Mouse (Mus musculus): ENCODE measurements at regions not wholly inside any gene's neighbourhood (a gene's known extent, or its start where the extent isn't known, plus 50 kb on each side); places are given as distances from the start of the nearest gene placed in this dataset.

DNA sequence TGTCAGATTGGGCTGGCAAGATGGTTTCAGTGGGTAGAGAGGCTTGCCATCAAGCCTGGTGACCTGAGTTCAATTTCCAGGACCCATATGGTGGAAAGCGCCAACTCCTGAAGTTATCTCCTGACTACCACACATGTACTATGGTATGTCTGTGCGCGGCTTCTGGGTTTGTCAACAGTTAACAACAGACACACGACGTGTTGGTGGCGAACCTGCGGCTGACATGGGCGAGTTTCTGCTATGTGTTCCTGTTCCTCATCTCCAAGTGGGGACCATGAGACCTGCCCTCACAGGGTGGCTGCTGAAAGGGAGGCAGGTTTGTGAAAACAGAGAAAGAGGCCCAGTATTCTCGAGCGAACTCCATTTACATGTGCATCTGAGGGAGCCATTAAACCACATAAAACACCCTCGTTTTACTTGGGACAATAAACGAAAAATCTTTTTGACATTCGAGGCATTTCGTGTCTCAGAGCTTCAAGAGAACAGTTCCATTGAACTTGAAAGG is 210.0 kb upstream of the Kazn start:
- no peak for DNase-seq (ENCODE audit: low spot score in 2 of 2)
- intact Hi-C loops (cut with DNase I), result no loop called here

DNA sequence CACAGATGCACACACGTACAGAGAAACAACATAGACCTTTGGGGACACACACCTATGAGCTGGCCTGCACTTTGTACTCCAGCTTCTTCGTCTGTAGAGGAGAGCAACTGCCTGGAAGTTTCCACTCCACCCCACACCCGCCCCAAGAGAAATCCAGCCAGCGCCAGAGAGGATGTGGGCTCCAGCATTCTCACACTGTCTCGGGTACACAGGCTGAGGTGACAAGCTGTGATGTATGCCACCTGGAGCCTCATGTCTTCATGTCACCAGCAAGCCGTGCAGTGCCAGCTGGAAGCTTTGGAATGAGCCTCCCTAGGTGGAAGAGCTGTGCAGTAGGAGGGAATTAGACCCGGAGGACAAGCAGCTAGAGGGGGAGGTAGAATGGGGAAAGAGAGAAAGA is 208.3 kb upstream of the Kazn start:
- intact Hi-C loops (cut with DNase I), result no loop called here
- DNase-seq (ENCODE audit: low spot score in 2 of 2), result peak; percentile 77 to 82

DNA sequence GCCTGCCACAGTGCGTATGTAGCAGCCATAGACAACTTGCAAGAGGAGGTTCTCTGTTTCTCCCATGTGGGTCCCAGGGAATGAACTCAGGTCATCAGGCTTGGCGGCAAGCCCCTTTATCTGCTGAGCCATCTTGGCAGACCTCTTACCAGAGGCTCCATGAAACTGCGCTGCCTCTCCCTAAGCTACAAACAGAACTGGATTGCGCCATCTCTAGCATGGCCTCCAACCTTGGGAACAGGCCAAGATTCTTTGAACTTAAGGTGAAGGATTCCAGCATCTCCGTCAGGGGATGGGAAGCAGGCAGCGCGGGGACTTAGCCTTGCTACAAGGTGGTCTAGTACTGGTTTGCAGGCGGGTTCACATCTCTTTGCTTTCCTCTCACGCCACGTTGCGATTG is 201.8 kb upstream of the Kazn start:
- no peak for DNase-seq (ENCODE audit: low spot score in 2 of 2)
- intact Hi-C loops (cut with DNase I), result no loop called here

DNA sequence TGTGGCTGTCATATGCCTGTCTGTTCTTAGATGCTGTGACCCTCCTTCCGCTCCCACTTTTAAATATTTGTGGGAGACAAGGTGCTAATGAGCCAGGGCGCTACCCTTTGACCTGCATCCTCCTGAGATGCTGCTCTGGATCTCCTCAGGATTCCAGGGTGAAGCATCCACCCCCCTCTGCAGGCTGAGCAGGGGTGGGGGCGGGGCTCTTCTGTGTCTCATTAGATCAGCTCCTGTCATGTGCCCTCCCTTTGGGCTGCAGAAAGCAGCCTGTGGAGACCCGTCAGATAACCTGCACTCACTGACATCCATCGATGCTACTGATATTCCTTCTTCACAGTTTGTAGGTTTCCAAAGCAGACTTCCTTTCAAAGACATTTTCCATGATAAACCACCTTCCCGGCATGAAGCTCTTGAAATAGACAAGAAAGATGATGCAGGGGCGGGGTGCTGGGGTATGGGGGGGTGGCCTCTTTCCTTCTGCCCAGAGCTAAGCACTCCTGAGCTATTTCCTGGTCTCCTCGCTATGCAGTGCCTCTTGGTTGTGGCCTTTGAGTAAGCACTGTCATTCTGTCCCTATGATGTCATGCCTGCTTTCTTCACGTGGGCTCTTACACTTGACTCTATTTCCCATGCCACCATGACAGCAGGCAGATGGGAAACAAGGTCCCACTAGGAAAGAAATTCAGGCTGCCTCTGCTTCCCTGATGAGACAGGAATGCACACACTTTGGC is 200.4 kb upstream of the Kazn start:
- intact Hi-C loops (cut with DNase I), result no loop called here
- peak; percentile 9 to 26 for DNase-seq (ENCODE audit: low spot score in 2 of 2)

DNA sequence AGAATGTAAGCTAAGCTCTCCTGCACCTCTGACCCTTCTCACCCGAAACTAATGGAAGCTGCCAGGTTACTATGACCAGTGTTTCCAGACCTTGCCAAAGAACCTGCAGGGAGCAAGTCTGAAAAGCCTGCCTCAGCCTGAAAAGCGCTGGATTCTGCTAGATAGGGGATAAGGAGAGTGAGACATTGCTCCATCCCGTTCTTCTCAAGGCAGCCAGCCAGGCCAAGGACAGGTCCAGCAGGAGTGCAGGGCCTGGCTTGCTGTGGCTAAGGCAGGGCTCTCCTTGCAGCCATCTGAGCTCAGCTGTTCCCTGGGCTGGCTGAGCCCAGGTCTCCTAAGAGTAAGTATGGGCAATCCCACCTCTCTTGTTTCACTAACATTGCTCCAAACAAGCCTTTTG is 185.4 kb upstream of the Kazn start:
- no peak for DNase-seq (ENCODE audit: low spot score in 2 of 2)
- intact Hi-C loops (cut with DNase I), result no loop called here

DNA sequence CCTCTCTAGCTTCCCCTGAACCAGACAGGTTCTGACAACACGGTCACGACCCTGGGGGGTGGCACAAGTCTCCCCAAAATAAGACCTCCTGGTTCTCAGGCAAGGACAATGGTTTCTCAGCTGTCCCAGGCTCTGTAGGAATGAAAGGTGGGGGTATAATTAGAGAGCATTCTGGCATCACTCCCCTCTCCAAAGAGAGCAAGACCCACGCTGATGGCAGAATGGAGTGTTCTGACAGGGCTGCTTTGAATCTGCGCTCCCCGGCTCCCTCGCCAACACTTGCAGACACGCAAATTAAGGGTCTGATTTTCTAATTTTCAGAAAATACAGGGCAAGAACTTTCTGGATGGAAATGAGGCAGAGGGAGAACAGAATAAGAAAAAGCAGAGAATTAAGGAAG is 181.2 kb upstream of the Kazn start:
- intact Hi-C loops (cut with DNase I), result no loop called here
- no peak for DNase-seq (ENCODE audit: low spot score in 2 of 2)

DNA sequence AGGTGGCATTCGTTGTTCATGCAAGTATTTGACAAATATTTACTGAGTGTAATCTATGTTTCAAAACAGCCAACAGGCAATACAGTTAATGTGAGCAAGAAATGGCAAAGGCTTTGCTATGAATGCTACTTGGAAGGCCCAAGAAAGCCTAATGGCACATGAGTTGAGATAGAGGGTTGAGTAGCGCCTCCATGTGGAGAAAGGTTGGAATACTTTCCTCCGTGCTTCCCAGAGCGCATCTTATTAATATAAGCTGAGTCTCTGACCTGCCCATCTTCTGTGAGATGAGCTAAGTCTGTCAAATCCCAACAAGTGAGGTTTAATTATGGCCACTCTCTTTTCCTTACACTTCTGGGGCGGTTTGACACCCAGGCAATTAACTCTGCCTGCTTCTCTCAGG is 175.7 kb upstream of the Kazn start:
- no peak for DNase-seq (ENCODE audit: low spot score in 2 of 2)
- intact Hi-C loops (cut with DNase I), result no loop called here

DNA sequence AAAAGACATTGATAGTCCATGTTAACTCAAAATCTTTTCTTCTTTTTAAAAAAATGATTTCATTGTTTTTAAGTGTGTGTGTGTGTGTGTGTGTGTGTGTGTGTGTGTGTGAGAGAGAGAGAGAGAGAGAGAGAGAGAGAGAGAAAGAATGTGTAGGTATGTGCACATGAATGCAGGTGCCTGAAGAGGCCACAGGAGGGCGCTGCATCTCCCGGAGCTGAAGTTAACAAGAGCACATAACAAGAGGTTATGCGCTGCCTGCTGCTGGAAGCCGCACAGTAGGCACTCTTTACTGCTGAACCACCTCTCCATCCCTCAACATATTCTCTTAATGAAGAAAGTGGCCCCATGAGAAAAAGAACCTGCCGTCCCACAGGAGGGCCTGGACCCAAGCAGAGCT is 172.6 kb upstream of the Kazn start:
- DNase-seq (ENCODE audit: low spot score in 2 of 2), result no peak
- intact Hi-C loops (cut with DNase I), result no loop called here

DNA sequence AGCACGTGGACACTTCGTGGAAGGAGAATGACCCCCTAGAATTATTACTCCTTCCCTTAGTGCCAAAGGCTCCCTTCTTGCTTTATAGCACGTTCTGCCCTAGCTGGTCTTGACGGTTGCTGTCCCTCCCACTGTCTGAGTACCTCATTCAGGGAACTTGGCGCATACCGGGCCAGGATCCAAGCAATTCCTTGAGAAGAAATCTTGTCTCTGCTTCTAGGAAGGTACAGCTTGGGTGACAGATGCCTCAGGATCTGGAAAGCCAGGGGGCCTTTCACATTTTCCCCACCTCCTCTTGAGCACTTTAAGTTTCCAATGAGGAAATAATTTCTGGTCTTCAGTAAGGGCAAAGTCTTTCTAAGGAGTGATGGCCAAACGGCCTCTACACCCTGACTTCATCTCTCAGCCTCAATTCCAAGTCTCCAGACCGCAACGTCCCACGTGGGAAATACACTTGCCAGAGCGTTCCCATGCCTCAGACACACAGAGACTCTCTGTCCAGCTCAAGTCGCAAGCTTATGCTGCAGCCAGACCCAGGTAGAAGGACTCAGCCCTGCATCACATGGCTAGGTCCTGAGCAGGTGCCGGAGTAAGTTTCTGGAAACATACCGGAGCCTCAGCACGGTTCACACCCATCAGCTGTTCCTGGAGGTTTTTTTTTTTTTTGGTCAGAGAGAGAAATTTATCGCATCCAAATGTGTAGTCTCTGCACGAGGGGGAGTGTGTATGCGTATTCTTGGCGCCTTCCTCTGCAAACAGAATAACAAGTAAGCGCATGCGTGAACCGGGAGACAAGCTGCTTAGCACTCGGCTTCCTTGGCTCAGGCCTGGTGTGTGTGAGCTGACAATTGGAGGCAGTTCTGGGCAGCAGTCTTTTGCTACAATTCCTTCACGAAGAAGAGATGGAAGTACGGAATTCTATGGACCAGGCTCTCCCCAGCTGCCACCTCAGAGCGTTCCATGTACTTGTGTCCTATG is 171.7 kb upstream of the Kazn start:
- DNase-seq (ENCODE audit: low spot score in 2 of 2), result peak; percentile 78 to 81

DNA sequence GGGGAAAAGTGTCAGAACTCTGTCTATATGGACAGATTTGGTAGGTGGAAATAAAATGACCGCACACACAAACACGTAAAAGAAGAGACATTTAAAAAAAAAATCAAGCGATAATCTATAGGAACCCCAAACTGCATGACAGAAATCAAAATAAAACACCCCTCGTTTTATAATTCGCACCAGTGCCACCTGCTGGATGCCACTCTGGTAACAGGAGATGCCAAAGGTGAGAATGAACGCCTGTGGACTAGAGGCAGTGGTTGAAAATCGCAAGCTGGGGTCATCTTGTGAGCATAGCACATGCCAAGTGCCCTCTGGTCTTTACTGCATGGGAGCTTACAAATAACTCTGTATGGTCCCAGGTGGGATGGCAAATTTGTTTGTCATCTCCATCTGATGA is 158.7 kb upstream of the Kazn start:
- intact Hi-C loops (cut with DNase I), result no loop called here
- no peak for DNase-seq (ENCODE audit: low spot score in 2 of 2)

More for the DNA sequence above, 171.7 kb upstream of the Kazn start:
- intact Hi-C loops (cut with DNase I), result no loop called here

DNA sequence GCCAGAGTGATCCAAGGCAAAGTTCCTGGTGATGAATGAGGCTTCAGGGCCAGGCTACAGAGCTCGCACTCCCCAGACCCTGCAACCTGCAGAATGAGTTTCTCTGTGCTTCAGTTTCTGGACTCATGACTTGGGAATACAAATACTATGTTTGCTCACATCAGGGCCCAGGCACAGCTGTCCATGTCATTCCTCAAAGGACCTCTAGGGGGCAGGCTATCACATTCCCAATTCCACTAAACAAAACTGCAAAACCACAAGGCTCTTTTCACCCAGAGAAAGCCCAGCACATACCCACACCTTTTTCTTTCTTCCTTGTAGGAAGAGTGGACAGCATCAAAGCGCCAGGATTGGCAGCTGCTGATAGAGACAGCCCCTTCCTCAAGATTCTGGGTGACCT is 153.7 kb upstream of the Kazn start:
- intact Hi-C loops (cut with DNase I), result loop anchor here (5.0 kb wide), 1 partner anchor 489 kb away; no protein-coding TSS in a partner anchor
- DNase-seq (ENCODE audit: low spot score in 2 of 2), result peak; percentile 41 to 44

DNA sequence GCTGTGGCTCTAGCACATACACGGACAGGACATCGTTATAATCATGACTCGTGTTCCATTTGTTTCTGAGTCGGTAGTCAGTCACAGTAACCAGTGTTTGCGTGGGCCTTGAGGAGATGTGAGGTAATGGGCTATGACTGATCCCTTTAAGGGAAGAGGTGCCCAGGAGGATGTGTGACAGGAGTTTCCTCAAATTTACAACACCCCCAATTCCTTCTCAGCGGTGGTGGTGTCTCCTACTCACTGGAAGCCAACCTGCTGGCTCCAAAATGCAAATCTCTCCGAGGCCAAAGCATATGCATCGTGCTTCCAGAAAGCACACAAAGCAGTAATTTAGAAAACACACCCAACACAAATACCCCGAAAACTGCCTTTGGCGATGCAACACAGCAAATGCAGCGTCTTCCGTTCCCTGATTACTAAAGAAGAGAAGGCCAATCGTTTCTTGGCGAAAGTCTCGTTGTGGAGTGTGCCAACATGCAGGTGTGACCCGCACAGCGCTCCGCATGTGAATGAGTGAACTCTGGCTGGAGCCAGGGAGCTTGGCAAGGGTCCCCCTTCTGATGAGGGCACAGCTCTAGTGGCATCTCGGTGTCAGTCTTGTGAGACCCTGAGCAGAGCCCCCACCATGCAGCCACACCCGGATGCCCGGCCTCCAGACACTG is 151.5 kb upstream of the Kazn start:
- intact Hi-C loops (cut with DNase I), result loop anchor here (5.0 kb wide), 1 partner anchor 492 kb away; no protein-coding TSS in a partner anchor
- peak; percentile 47 to 53 for DNase-seq (ENCODE audit: low spot score in 2 of 2)

DNA sequence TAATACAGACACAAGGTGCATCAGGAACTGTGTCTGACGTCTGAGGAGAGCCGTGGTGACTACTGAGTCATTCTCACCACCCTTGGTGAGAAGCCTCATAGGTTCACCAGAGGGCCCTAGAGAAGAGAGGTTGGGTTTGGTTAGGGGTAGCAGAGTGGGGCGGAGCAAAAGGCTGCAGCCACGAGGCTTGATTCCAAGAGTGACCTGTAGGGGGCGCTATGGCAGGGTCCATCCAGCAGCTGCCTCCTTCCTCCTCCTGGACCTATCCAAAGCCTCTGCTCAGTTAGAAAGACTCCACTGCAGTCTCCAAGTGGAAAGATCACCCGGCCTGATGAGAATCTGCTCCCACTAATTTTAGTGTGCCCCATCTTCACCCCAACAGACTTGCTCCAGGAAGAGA is 149.3 kb upstream of the Kazn start:
- intact Hi-C loops (cut with DNase I), result no loop called here
- no peak for DNase-seq (ENCODE audit: low spot score in 2 of 2)

DNA sequence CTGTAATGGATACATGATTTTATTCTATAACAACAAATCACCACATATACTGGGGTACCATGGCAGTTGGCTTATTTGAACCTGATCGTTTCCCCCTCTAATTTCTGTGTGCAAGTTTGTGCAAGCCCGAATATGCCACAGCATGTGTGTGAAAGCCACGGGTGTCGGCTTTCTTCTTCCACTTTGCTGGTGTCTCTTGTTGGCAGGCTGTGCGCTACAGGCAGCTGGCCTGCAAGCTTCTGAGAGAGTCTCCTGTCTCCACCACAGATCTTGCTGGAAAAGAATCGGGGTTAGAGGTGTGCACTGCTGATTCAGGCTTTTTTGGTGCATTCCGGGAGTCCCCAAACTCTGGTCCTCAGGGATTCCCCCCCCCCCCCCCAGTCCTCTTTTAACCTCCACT is 142.0 kb upstream of the Kazn start:
- intact Hi-C loops (cut with DNase I), result no loop called here
- no peak for DNase-seq (ENCODE audit: low spot score in 2 of 2)

DNA sequence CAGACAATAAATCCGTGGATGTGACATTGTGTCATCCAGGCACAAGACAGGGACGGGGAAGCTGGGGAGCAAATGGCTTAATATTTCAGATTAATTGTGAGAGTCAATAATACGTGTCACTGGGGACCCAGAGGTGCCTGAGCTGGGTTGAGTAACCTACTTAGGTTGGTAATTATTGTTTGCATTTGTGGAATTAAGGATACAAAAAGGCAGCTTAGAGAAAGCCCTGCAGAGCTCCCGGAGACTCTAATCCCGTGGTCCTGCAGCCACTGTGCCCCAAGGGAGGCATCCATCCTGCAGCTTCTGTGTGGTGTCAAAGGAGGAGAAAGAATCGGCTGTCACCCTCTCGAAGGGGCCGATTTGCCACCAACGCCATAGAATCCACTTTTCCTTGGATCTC is 139.3 kb upstream of the Kazn start:
- intact Hi-C loops (cut with DNase I), result no loop called here

DNA sequence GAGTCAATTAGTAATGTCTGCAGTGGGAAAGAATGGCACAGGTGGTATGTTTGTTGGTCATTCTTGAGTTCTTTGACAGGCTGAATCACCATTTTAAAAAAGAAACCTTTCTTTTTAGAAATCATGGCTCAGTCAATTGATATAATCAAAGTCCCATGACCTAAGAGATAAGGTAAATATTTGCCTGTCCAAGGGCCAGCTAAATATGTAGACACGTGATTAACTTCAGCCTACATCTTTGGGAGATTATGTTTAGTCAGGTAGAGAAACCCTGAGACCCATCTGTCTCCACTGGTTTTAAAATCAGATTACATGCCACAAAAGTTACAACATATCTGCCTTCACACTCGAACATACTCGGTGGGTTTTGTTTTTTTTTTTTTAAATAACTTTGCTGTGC is 128.6 kb upstream of the Kazn start:
- no peak for DNase-seq (ENCODE audit: low spot score in 2 of 2)
- intact Hi-C loops (cut with DNase I), result no loop called here

More for the DNA sequence above, 139.3 kb upstream of the Kazn start:
- DNase-seq (ENCODE audit: low spot score in 2 of 2), result no peak

DNA sequence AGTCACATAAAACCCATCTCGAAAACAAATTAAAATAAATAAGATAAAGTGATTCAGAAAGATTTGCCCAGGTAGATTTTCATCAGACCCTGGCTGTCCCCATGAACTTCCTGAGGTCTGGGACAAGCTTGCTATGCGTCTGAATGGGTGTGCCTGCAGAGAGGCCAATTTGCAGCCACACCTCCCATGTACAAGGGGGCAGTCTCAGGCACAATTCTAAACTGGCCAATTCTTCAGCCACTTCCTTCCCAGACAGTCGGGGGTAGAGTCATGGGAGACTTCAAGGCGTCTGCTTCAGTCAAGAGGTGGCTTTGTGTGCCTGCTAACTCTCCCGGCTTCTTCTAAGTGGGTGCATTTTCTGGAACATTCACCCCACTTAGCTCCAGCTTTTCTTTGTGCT is 122.9 kb upstream of the Kazn start:
- intact Hi-C loops (cut with DNase I), result no loop called here
- DNase-seq (ENCODE audit: low spot score in 2 of 2), result no peak

DNA sequence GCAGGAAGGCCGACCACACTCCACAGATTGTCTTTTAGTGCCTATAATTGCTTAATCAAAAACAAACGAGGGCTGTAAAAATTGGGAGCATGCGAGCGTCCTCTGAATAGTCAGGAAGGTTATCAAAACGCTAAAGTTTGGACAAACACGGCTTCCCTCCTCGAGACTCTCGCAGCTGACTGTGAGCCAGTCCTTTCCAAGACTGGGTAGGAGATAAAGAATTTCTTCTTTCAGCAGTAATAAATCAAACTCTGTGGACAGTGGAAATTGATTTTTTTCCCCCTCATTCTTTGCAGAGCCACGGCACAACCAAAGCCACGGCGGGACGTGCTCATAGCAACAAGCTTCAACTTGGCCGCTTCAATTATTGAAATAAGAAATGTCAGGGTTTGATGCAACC is 119.7 kb upstream of the Kazn start:
- DNase-seq (ENCODE audit: low spot score in 2 of 2), result no peak

DNA sequence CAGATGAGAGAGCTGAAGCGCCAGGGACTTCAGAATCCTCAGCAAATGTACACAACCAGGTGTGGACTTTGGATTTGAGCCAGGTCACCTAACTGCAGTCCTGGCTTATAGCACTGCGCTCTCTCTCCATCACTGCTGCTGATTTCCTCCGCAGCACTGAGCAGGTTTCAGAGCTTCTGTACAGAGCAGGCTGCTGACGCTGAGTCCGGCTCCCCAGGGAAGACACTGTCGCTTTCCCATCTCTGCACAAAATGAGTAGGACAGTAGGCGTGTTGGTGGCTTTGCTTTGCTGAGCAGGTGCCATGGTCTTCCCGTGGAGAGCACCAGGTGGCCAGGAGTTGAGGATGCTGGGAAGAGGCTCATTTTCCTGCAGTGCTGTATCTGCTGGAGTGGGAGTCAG is 116.2 kb upstream of the Kazn start:
- intact Hi-C loops (cut with DNase I), result no loop called here
- peak in 1 of 2 experiments; percentile 13 for DNase-seq (ENCODE audit: low spot score in 2 of 2)

More for the DNA sequence above, 119.7 kb upstream of the Kazn start:
- intact Hi-C loops (cut with DNase I), result no loop called here

DNA sequence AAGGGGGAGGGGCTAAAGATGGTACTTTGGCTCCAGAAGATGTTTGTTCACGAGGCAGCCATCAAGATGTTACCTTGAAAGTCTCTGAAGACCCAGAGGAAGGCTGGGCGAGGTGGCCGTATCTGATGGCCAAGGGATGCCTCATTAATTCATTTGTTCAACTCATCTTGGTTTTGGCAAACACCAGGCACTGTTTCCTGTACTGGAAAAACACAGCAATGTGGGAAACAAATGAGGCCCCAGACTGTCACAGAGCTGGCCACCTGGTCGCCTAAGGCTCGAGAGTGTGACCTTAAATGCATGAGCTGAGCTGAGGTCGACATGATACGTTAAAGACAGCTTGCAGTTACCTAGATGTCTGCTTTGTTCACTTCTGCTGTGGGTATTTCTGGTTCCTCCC is 114.3 kb upstream of the Kazn start:
- intact Hi-C loops (cut with DNase I), result no loop called here
- DNase-seq (ENCODE audit: low spot score in 2 of 2), result no peak

All from left cerebral cortex, postnatal 36 days (tissue).